Mouse (Mus musculus): ENCODE results near the gene Gm5134. TPM values are rescaled to one million over a fixed set of nuclear protein-coding genes. Genes with fewer than 3 reads are reported as not detected.

Gm5134 gene
- polyA plus RNA-seq, 1 experiment from 2014 or later: 0.16 TPM

GRCm38 (mm10) chr10:75919026-75919425 is 35.3 kb upstream of the Gm5134 start:
- no peak for ATAC-seq (replicated peaks; ENCODE audit: low FRiP score, low read depth)
- H3K27ac ChIP-seq: no peak overlapping the region
- 83% methylated on average over 5 of the region's 5 CpGs for WGBS

DNA sequence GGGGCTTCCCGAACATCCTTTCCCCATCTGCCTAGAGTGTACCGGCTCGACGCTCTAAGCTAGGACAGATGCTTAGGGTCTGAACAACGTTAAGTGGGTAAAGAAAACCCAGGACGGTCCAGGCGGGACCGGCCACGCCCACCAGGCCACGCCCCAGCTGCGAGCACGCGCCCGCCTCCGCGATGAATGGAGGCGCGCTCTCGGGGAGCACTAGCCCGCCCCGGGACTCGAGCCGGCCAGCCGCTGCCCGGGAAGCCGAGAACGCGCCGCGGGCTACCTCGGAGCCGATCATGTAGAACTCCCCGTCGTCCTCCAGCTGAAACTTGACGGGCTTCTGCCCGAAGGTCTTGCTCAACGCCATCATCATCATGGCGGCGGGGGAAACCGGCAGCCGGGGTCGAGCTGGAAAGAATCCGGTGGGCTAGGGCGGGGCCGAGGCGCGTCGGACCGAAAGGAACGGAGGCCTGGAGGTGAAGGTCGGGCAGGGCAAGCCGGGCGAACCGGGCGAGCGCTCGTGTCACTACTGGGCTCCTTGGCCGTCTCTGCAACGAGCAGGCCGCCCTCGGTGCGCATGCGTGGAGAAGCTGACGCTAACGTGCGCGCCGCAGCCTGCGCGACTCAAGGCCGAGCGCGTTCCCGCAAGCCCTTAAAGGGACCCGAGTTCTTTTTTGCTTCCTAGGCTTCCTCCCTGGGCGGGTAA is 33.1 kb upstream of the Gm5134 start, which contains the start of gene Smarcb1:
Gene Smarcb1, minus strand, starts transcription at position 592 of the 700 bp plus-strand sequence.
- under 1% methylated on average over 76 of the region's 76 CpGs for WGBS
- Histone ChIP-seq H3K9me3 (replicated peaks; ENCODE audit: low read length) (no peaks in the 10 kb centered on the region), H3K27ac (peak within 1 kb of the TSS; percentile 95), H3K4me1 (replicated peaks; ENCODE audit: insufficient read depth, low read length) (peaks cover 12% of the 10 kb centered on the region; the same call in 1 of the 2 replicates), H3K4me3 (replicated peaks; ENCODE audit: low read depth, low read length) (peak within 1 kb of the TSS; percentile 79), H3K4me2 (ENCODE audit: low read length) (peak within 1 kb of the TSS; percentile 86), H3K9ac (ENCODE audit: low read depth, low read length) (peak within 1 kb of the TSS; percentile 80), H3K27me3 (ENCODE audit: insufficient read depth, low read length) (no peaks in the 10 kb centered on the region), H3K36me3 (ENCODE audit: insufficient read depth, low read length) (peaks cover 9% of the 10 kb centered on the region; the same call in 1 of the 2 replicates)
- ATAC-seq (replicated peaks; ENCODE audit: low FRiP score, low read depth) (peak; percentile 88), DNase-seq (ENCODE audit: low spot score) (peak; percentile 97)
- TF ChIP-seq CTCF (IDR thresholded peaks at IDR 0.05; ENCODE audit: low read depth): no peak

More at GRCm38 (mm10) chr10:75919026-75919425, 35.3 kb upstream of the Gm5134 start:
- H3K4me2 ChIP-seq (ENCODE audit: low read length): no peak overlapping the region
- no peaks in the 10 kb centered on the region for H3K9me3 ChIP-seq (replicated peaks; ENCODE audit: low read length)
- H3K9ac ChIP-seq (ENCODE audit: low read depth, low read length): no peak overlapping the region
- no peak overlapping the region for H3K4me3 ChIP-seq (replicated peaks; ENCODE audit: low read depth, low read length)
- no peak for DNase-seq (ENCODE audit: low spot score)
- peaks cover 14% of the 10 kb centered on the region for H3K36me3 ChIP-seq (ENCODE audit: insufficient read depth, low read length)
- H3K27me3 ChIP-seq (ENCODE audit: insufficient read depth, low read length): no peaks in the 10 kb centered on the region
- peaks cover 12% of the 10 kb centered on the region; the same call in 1 of the 2 replicates for H3K4me1 ChIP-seq (replicated peaks; ENCODE audit: insufficient read depth, low read length)
- TF ChIP-seq CTCF (IDR thresholded peaks at IDR 0.05; ENCODE audit: low read depth): no peak

- no peaks in the 10 kb centered on the region for H3K27me3 ChIP-seq (ENCODE audit: insufficient read depth, low read length)
- H3K4me3 ChIP-seq (replicated peaks; ENCODE audit: low read depth, low read length): peak overlapping the region; percentile 79
- H3K4me2 ChIP-seq (ENCODE audit: low read length): peak overlapping the region; percentile 86
- H3K9me3 ChIP-seq (replicated peaks; ENCODE audit: low read length): no peaks in the 10 kb centered on the region
- peaks cover 12% of the 10 kb centered on the region; the same call in 1 of the 2 replicates for H3K4me1 ChIP-seq (replicated peaks; ENCODE audit: insufficient read depth, low read length)
- 4% methylated on average over 22 of the region's 22 CpGs for WGBS
- TF ChIP-seq CTCF (IDR thresholded peaks at IDR 0.05; ENCODE audit: low read depth): no peak
- H3K36me3 ChIP-seq (ENCODE audit: insufficient read depth, low read length): 0 out of 2 replicates have a peak, but pooled peaks cover 10% of the 10 kb centered on the region
- peak overlapping the region; percentile 95 for H3K27ac ChIP-seq
- DNase-seq (ENCODE audit: low spot score): no peak
- 0 out of 2 replicates have a peak, but pooled peaks have one; percentile 31 for ATAC-seq (replicated peaks; ENCODE audit: low FRiP score, low read depth)
- peak overlapping the region; percentile 80 for H3K9ac ChIP-seq (ENCODE audit: low read depth, low read length)
Observed at GRCm38 (mm10) chr10:75921726-75922560, 32.4 kb upstream of the Gm5134 start.

DNA sequence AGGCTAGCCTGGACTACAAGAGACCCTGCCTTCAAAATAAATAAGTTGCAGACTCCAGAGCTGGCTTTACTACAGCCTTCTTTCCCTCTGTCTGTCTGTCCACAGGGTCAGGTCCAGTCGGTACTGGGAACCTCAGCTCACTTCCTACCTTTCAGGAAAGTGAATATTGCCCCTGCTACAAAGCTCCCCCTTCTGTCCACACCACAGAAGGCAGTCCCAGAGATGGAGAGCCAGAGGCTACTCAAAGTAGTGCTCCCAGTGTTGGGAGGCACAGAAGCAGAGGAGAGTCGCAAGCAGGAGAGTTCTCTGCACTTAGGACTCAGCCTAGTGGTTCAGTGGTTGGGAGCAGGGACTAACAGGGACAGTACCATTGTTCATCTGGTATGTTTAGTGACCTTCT is 30.0 kb upstream of the Gm5134 start:
- Histone ChIP-seq H3K27ac (no peak overlapping the region), H3K9ac (ENCODE audit: low read depth, low read length) (no peak overlapping the region), H3K4me3 (replicated peaks; ENCODE audit: low read depth, low read length) (no peak overlapping the region), H3K36me3 (ENCODE audit: insufficient read depth, low read length) (0 out of 2 replicates have a peak, but pooled peaks cover 10% of the 10 kb centered on the region), H3K4me1 (replicated peaks; ENCODE audit: insufficient read depth, low read length) (peaks cover 10% of the 10 kb centered on the region; the same call in 1 of the 2 replicates), H3K9me3 (replicated peaks; ENCODE audit: low read length) (no peaks in the 10 kb centered on the region), H3K27me3 (ENCODE audit: insufficient read depth, low read length) (no peaks in the 10 kb centered on the region), H3K4me2 (ENCODE audit: low read length) (no peak overlapping the region)
- ATAC-seq (replicated peaks; ENCODE audit: low FRiP score, low read depth): no peak
- DNase-seq (ENCODE audit: low spot score): no peak
- peak; percentile 28; the same call in 1 of the 2 replicates for TF ChIP-seq CTCF (IDR thresholded peaks at IDR 0.05; ENCODE audit: low read depth)
- WGBS: 50% methylated on average over 2 of the region's 2 CpGs

DNA sequence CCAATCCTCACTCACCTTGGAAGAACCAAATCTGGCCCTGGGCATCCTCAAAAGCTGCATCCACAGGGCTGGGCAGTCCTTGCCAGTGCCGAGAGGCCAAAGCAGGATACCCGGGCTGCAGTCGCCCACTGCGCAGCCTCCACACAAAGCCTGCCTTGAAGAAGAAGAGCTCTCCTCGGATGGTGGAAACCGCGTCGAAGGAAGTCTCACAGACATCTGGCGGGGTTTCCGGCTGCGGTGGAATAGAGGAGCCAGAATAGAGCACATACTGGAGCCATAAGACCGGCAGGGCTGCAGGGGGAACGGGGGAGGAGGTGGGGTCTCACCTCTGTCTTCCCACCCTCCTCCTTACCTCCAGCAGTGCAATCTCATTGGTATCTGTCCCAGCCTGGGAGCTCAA is 27.9 kb upstream of the Gm5134 start:
- Histone ChIP-seq H3K4me2 (ENCODE audit: low read length) (no peak overlapping the region), H3K4me1 (replicated peaks; ENCODE audit: insufficient read depth, low read length) (peaks cover 15% of the 10 kb centered on the region; the same call in 1 of the 2 replicates), H3K36me3 (ENCODE audit: insufficient read depth, low read length) (0 out of 2 replicates have a peak, but pooled peaks cover 10% of the 10 kb centered on the region), H3K9me3 (replicated peaks; ENCODE audit: low read length) (no peaks in the 10 kb centered on the region), H3K4me3 (replicated peaks; ENCODE audit: low read depth, low read length) (no peak overlapping the region), H3K27me3 (ENCODE audit: insufficient read depth, low read length) (no peaks in the 10 kb centered on the region), H3K27ac (no peak overlapping the region), H3K9ac (ENCODE audit: low read depth, low read length) (no peak overlapping the region)
- WGBS: 73% methylated on average over 13 of the region's 13 CpGs
- DNase-seq (ENCODE audit: low spot score) (no peak), ATAC-seq (replicated peaks; ENCODE audit: low FRiP score, low read depth) (no peak)
- no peak for TF ChIP-seq CTCF (IDR thresholded peaks at IDR 0.05; ENCODE audit: low read depth)

DNA sequence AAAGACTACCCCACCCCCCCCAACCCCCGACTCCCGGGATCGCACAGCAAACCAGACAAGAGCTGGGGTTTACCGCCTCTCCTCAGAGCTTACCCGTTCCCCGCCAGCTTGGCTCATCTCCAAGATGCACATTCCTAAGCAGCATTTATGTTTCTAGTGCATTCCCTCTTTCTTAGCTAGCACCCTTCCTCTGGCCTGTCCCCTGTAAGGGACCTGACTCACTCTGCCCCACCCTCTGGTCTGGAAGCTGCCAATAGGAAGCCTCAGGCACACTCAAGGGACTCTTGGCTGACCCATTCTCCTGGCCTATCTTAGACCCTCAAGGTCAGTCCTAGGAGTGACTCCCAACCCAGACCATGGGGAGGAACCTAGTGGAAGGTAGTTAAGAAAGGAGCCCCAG is 24.0 kb upstream of the Gm5134 start:
- ATAC-seq (replicated peaks; ENCODE audit: low FRiP score, low read depth): 0 out of 2 replicates have a peak, but pooled peaks have one; percentile 12
- Histone ChIP-seq H3K4me2 (ENCODE audit: low read length) (peak overlapping the region; percentile 2; the same call in 1 of the 2 replicates), H3K27me3 (ENCODE audit: insufficient read depth, low read length) (no peaks in the 10 kb centered on the region), H3K4me3 (replicated peaks; ENCODE audit: low read depth, low read length) (no peak overlapping the region), H3K9me3 (replicated peaks; ENCODE audit: low read length) (no peaks in the 10 kb centered on the region), H3K4me1 (replicated peaks; ENCODE audit: insufficient read depth, low read length) (peaks cover 21% of the 10 kb centered on the region), H3K36me3 (ENCODE audit: insufficient read depth, low read length) (0 out of 2 replicates have a peak, but pooled peaks cover 8% of the 10 kb centered on the region), H3K9ac (ENCODE audit: low read depth, low read length) (no peak overlapping the region), H3K27ac (no peak overlapping the region)
- TF ChIP-seq CTCF (IDR thresholded peaks at IDR 0.05; ENCODE audit: low read depth): no peak
- 26% methylated on average over 6 of the region's 6 CpGs for WGBS
- peak; percentile 73 for DNase-seq (ENCODE audit: low spot score)

Measured in kidney, postnatal 0 days (tissue).